Mouse (Mus musculus) CD4-positive naive resting alpha-beta T cell, adult 57 days (primary cell): Measurements from ENCODE around the gene Slc6a13. TPM values are rescaled to one million over a fixed set of nuclear protein-coding genes. Genes with fewer than 3 reads are reported as not detected.

Source experiments
- total RNA-seq: library from RNA; stranded (reverse); gene quantifications from one replicate; pipeline ENCODE4 v1.2.4, GENCODE M21; 2023

Slc6a13 gene
- not detected for total RNA-seq

GRCm38 (mm10) chr6:121299954-121300353 lies at the start of gene Slc6a13:
Gene Slc6a13, plus strand, starts transcription at chr6:121300227.

GRCm38 (mm10) chr6:121343026-121343770 lies 43.2 kb downstream of the Slc6a13 start, which contains the start of gene Slc6a12:
Gene Slc6a12, plus strand, starts transcription at chr6:121343076.

Other genes with a start within 250 kb of the Slc6a13 start
- gene Mical3, start 169.2 kb upstream of the Slc6a13 start, total RNA-seq, result 42.6 TPM
- 10.3 TPM for gene Pex26, start 116.6 kb upstream of the Slc6a13 start, total RNA-seq
- gene Tuba8, start 89.5 kb upstream of the Slc6a13 start, total RNA-seq, result not detected
- 18.5 TPM for gene Usp18, start 54.3 kb upstream of the Slc6a13 start, total RNA-seq
- not detected for gene Slc6a12, start 42.8 kb downstream of the Slc6a13 start, total RNA-seq
- not detected for gene Iqsec3, start 173.5 kb downstream of the Slc6a13 start, total RNA-seq